Comparison of ENCODE assay signal across 15 mouse cellular contexts in the genomic region with DNA sequence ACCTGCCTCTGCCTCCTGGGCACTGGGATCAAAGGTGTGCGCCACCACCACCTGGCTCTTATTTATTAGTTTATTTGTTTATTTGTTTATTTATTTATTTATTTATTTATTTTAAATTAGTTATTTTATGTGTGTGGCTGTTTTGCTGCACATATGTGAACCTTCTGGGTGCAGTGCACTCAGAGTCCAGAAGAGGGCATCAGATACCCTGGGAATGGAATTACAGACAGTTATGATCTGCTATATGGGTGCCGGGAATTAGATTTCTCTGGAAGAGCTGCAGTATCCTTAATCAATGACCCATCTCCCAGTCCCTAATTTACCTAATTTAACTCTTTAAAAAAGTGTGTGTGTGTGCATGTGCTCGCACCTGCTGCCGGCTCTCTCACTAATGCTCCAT. TPM values are rescaled to one million over a fixed set of nuclear protein-coding genes. Genes with fewer than 3 reads are reported as not detected.
A peak's percentile ranks its signal among the peaks of the same experiment; 100 is the strongest.
DNase-seq lines count a peak whose midpoint lies in the region; ATAC-seq and TF ChIP-seq lines count a peak whose summit lies in the region.
"Had no signal": no experiment of that assay in that cellular context is flagged by ENCODE, and none has a peak within 500 bp of the region (broad histone marks: within the 10 kb centered on the region; RNA-seq: fewer than 3 reads in every experiment).

No protein-coding gene starts in this region.

- peak; percentile 42 for TF ChIP-seq CTCF in intestine, postnatal 0 days (IDR thresholded peaks at IDR 0.05; ENCODE audit: low read depth)

- no peak overlapping the region for H3K9ac ChIP-seq in intestine, postnatal 0 days (ENCODE audit: low read depth, low read length)
- no peak overlapping the region for H3K9ac ChIP-seq in intestine, embryonic 15.5 days
- H3K9ac ChIP-seq: midbrain, embryonic 15.5 days; neural tube, embryonic 12.5 days; stomach, embryonic 15.5 days had no signal

- WGBS in intestine, postnatal 0 days: 95% methylated on average over 4 of the region's 4 CpGs
- WGBS in intestine, embryonic 15.5 days: 99% methylated on average over 4 of the region's 4 CpGs

- no peaks in the 10 kb centered on the region for H3K9me3 ChIP-seq in intestine, postnatal 0 days (ENCODE audit: control insufficient read depth)
- no peaks in the 10 kb centered on the region for H3K9me3 ChIP-seq in intestine, embryonic 15.5 days
- H3K9me3 ChIP-seq: heart, embryonic 10.5 days; midbrain, embryonic 15.5 days; neural tube, embryonic 12.5 days; stomach, embryonic 15.5 days had no signal

- no peak for ATAC-seq in intestine, postnatal 0 days
- no peak for ATAC-seq in intestine, embryonic 15.5 days

- H3K4me1 ChIP-seq in intestine, postnatal 0 days (replicated peaks; ENCODE audit: control insufficient read depth, insufficient read depth, low read length): 0 out of 2 replicates have a peak, but pooled peaks cover under 1% of the 10 kb centered on the region
- peaks cover 3% of the 10 kb centered on the region for H3K4me1 ChIP-seq in intestine, embryonic 15.5 days (replicated peaks)
- H3K4me1 ChIP-seq: stomach, embryonic 15.5 days had no signal

- H3K27ac ChIP-seq in intestine, postnatal 0 days (ENCODE audit: low read depth, low read length): no peak overlapping the region
- no peak overlapping the region for H3K27ac ChIP-seq in intestine, embryonic 15.5 days
- H3K27ac ChIP-seq: heart, embryonic 10.5 days; midbrain, embryonic 15.5 days; neural tube, embryonic 12.5 days; stomach, embryonic 15.5 days had no signal

- H3K36me3 ChIP-seq in intestine, postnatal 0 days (ENCODE audit: control insufficient read depth, insufficient read depth): no peaks in the 10 kb centered on the region; the same call in 1 of the 2 replicates
- H3K36me3 ChIP-seq in intestine, embryonic 15.5 days: no peaks in the 10 kb centered on the region
- H3K36me3 ChIP-seq: heart, embryonic 10.5 days; midbrain, embryonic 15.5 days; neural tube, embryonic 12.5 days; stomach, embryonic 15.5 days had no signal

- H3K27me3 ChIP-seq in intestine, postnatal 0 days (replicated peaks; ENCODE audit: control insufficient read depth, insufficient read depth, low read length): no peaks in the 10 kb centered on the region
- no peaks in the 10 kb centered on the region for H3K27me3 ChIP-seq in intestine, embryonic 15.5 days (replicated peaks)
- H3K27me3 ChIP-seq: midbrain, embryonic 15.5 days; neural tube, embryonic 12.5 days; stomach, embryonic 15.5 days had no signal

- no peak overlapping the region for H3K4me3 ChIP-seq in intestine, postnatal 0 days (ENCODE audit: low read depth, low read length)
- H3K4me3 ChIP-seq in intestine, embryonic 15.5 days (replicated peaks): no peak overlapping the region
- H3K4me3 ChIP-seq: heart, embryonic 10.5 days; midbrain, embryonic 15.5 days; neural tube, embryonic 12.5 days; stomach, embryonic 15.5 days had no signal

- H3K4me2 ChIP-seq in intestine, postnatal 0 days (replicated peaks; ENCODE audit: low read depth): no peak overlapping the region
- H3K4me2 ChIP-seq in intestine, embryonic 15.5 days (replicated peaks): no peak overlapping the region
- H3K4me2 ChIP-seq: midbrain, embryonic 15.5 days; neural tube, embryonic 12.5 days; stomach, embryonic 15.5 days had no signal

- DNase-seq in lung, postnatal 36 days: peak; percentile 22
- no peak for DNase-seq in lung, postnatal 10 days
- peak; percentile 48 for DNase-seq in R1 (ENCODE audit: low read depth, low spot score)
- peak; percentile 52 for DNase-seq in thymus, postnatal 4 days
- no peak for DNase-seq in spleen, adult 18-20 months
- DNase-seq: cerebellum, adult 11 months; heart, postnatal 36 days; kidney, adult 11 months; liver had no signal

RNA-seq across cellular contexts. Expression of a gene that starts 8.5 kb away (rescaled TPM):
- polyA plus RNA-seq in intestine, postnatal 0 days (2015; fragmentation: Nextera tagmentation; extraction: Ambion mirVana): 19.4 and 19.5 TPM in 2 replicates
- 43.6 and 47.4 TPM in 2 replicates for polyA plus RNA-seq in intestine, embryonic 15.5 days (2015; fragmentation: Nextera tagmentation; extraction: Ambion mirVana)

Comparison
In these comparisons a context has a peak if more than half of its experiments do, and no peak if none do; other contexts are left out.
1. DNase-seq: peak in lung, postnatal 36 days (single experiment), R1 (single experiment) and thymus, postnatal 4 days (single experiment); none in lung, postnatal 10 days (single experiment) and spleen, adult 18-20 months (0 of 2).